Mouse (Mus musculus): ENCODE data around the gene Sorl1.

Sorl1 gene

GRCm38 (mm10) chr9:42121631-42122354 is 2.3 kb downstream of the Sorl1 start:
- DNase-seq (ENCODE audit: low spot score): no peak

GRCm38 (mm10) chr9:42116418-42117056 is 7.6 kb downstream of the Sorl1 start:
- DNase-seq (ENCODE audit: low spot score): no peak

- no peak for DNase-seq (ENCODE audit: low spot score)
These were observed 9.0 kb downstream of the Sorl1 start for GRCm38 (mm10) chr9:42115078-42115477.

GRCm38 (mm10) chr9:42113316-42113715 is 10.8 kb downstream of the Sorl1 start:
- DNase-seq (ENCODE audit: low spot score): no peak

GRCm38 (mm10) chr9:42112691-42113090 is 11.4 kb downstream of the Sorl1 start:
- DNase-seq (ENCODE audit: low spot score): no peak

- no peak for DNase-seq (ENCODE audit: low spot score)
These were observed 12.8 kb downstream of the Sorl1 start for GRCm38 (mm10) chr9:42111256-42111655.

GRCm38 (mm10) chr9:42109837-42110451 is 14.2 kb downstream of the Sorl1 start:
- DNase-seq (ENCODE audit: low spot score): no peak

GRCm38 (mm10) chr9:42109131-42109530 is 15.0 kb downstream of the Sorl1 start:
- DNase-seq (ENCODE audit: low spot score): no peak

- DNase-seq (ENCODE audit: low spot score): no peak
These were observed 15.6 kb downstream of the Sorl1 start for GRCm38 (mm10) chr9:42108369-42108951.

- DNase-seq (ENCODE audit: low spot score): no peak
These were observed 17.0 kb downstream of the Sorl1 start for GRCm38 (mm10) chr9:42107062-42107461.

GRCm38 (mm10) chr9:42106305-42106704 is 17.8 kb downstream of the Sorl1 start:
- DNase-seq (ENCODE audit: low spot score): no peak

- DNase-seq (ENCODE audit: low spot score): no peak
These were observed 20.6 kb downstream of the Sorl1 start for GRCm38 (mm10) chr9:42103546-42103945.

- no peak for DNase-seq (ENCODE audit: low spot score)
These were observed 22.1 kb downstream of the Sorl1 start for GRCm38 (mm10) chr9:42102013-42102412.

GRCm38 (mm10) chr9:42101266-42101665 is 22.8 kb downstream of the Sorl1 start:
- no peak for DNase-seq (ENCODE audit: low spot score)

- no peak for DNase-seq (ENCODE audit: low spot score)
These were observed 23.4 kb downstream of the Sorl1 start for GRCm38 (mm10) chr9:42100618-42101210.

- DNase-seq (ENCODE audit: low spot score): no peak
These were observed 25.5 kb downstream of the Sorl1 start for GRCm38 (mm10) chr9:42098474-42099121.

- no peak for DNase-seq (ENCODE audit: low spot score)
These were observed 26.2 kb downstream of the Sorl1 start for GRCm38 (mm10) chr9:42097731-42098473.

- no peak for DNase-seq (ENCODE audit: low spot score)
These were observed 26.9 kb downstream of the Sorl1 start for GRCm38 (mm10) chr9:42097006-42097730.

GRCm38 (mm10) chr9:42094752-42095151 is 29.3 kb downstream of the Sorl1 start:
- no peak for DNase-seq (ENCODE audit: low spot score)

- no peak for DNase-seq (ENCODE audit: low spot score)
These were observed 30.0 kb downstream of the Sorl1 start for GRCm38 (mm10) chr9:42094028-42094551.

Measured in c-Kit-positive CD71-positive TER-119-positive erythroid progenitor cells, embryonic 14.5 days (primary cell).